Mouse (Mus musculus) layer of hippocampus, postnatal 25 days (tissue): ENCODE results near the gene Os9. TPM values are rescaled to one million over a fixed set of nuclear protein-coding genes. Genes with fewer than 3 reads are reported as not detected.
"Not testable (repeated sequence)": the region's sequence is repeated elsewhere in the genome, so short reads cannot be mapped to it uniquely, and the experiment has no call there.

Source experiments
- DNase-seq, 2 experiments: peaks; one replicate each; pipeline ENCODE4 v3.0.0; 2022; ENCODE audit warnings: mixed read lengths in 2 of 2, low spot score in 1 of 2; ENCODE audit errors: extremely low spot score in 1 of 2
- total RNA-seq, 2 experiments: library from RNA; stranded (reverse); gene quantifications; 2 replicates each; pipeline ENCODE4 v1.2.3; 2021

The Os9 gene
- 100 to 1,000 TPM; 105 to 107 TPM for total RNA-seq

DNA sequence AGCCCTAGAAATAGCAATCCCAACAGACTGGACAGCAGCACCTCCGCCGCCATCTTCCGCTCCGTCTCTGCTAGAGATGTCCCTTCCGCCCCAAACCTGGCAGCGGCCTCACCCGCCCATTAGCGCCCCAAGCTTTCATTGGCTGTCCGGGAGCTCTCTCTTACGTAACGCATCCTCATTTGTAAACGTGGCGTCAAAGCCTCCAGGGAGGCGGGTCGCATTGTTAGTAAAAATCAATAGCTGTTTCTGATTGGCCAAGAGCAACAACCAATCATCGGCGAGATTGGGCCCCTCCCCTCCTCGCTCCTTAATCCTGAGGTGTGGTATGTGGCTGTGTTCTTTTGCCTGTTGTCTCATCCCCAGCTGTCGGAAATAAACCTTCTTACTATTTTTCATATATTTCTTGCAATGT is at the start of gene Os9:
Os9 (minus strand) TSS at position 66 of the 412 bp plus-strand sequence.
- peak; percentile 75 to 82 for DNase-seq

DNA sequence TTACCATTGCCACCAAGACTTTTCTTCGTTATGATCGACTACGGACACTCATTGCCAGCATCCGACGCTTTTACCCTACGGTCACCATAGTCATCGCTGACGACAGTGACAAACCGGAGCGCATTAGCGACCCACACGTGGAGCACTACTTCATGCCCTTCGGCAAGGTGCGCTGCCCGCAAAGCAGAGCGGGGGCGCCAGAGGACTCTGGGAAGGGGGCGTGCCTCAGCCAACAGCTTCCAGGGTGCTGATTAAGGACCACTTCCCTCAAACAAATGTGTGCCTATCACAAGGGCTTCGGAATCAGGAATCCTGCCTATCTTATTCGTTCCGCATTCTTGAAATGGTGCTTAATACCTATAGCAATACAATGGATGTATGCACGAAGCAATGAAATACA is 49.1 kb upstream of the Os9 start:
- peak; percentile 9 to 37 for DNase-seq

DNA sequence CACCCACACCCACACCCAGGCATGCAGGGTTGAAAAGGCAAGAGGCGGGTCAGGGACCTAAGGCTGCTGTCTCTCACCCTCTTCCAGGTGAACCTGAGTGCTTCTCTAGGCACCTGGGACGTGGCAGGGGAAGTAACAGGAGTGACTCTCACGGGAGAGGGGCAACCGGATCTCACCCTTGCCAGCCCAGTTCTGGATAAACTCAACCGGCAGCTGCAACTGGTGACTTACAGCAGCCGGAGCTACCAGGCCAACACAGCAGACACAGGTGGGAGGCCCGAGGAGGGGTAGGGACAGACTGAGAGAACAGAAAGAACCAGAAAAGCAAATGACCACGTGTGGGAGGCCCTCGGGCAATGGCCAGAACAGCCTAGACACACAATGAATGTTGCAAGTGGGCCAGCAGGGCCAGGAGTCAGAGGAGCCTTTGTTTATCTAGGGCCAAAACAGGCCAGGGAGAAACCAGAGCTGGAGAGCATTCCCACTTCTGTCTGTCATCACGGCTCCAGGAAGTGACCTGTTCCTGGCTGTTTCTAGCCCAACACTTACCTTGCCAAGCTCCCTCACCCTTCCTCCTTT is 46.8 kb upstream of the Os9 start:
- peak; percentile 9 to 12 for DNase-seq

DNA sequence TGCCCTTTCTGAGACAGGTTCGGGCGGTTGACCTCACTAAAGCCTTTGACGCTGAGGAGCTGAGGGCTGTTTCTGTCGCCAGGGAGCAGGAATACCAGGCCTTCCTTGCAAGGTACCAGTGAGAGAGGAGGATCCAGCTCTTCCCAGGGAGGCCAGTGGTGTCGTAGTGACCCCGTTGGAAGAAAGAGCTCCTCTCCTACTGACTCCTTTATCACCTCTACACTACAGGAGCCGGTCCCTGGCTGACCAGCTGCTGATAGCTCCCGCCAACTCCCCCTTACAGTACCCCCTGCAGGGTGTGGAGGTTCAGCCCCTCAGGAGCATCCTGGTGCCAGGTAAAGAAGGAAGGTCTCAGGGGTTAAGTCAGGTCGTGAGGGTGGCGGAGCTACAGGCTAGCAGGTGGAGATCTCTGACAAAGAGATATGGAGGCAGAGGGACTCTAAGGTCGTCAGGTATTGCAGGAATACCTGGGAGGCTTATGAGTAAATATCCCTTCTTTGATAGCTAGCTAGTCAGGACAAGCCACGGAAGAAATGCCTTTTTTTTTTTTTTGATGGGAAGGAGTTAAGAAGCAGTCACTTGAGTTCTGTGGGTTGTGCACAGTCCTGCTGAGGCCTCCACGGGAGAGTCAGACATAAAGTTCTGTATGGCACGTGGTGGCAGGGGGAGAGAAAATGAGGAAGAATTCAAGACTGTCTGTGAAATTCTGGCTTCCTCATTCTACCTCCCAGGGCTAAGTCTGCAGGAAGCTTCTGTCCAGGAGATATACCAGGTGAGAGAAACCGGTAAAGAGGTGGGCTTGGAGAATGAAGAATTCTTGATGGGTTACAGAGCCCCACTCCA is 46.1 kb upstream of the Os9 start:
- DNase-seq: peak in 1 of 2 experiments; percentile 7

DNA sequence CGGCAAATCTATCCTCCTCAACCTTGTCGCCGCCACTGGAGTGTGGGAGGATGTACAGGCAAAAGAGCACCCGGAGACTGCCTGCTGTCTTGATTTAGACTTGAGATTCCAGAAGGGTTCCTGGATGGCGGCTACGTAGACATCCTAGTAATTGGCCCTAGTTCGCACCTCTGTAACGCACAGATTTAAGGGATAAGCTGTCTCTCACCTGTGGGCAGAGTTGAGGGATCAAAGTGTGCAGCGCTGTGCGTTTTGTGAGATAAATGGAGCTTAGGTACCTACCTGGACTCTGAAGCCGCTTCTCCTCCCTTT is 45.4 kb upstream of the Os9 start:
- DNase-seq: no peak

DNA sequence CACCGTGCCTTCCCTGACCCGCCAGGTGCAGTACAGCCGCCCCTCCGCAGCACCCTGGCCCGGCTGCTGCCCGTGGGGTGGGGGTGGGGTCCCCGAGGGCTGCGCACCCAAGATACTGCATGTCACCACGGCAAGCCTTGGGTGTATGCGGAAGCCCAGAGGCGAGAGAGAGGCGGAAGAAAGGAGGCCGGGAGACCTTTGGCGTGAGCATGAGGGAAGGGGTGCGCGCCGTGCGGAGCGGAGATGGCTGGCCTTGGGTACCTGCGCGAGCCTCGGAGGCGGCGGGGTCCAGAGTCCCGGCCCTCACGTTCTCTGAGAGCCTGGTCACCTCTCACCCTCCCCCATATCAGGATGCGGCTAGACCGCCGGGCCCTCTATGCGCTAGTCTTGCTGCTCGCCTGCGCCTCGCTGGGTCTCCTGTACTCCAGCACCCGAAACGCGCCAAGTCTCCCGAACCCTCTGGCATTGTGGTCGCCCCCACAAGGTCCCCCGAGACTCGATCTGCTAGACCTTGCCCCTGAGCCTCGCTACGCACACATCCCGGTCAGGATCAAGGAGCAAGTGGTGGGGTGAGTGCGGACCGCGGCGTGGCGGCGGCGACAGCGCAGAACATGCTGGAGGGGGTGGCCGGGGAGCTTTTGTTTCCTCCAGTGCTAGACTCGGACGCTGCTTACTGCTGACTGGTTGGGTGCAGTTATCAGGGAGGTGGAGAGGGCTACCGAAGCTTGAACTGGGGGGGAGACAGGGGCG is 44.9 kb upstream of the Os9 start:
- no peak for DNase-seq

DNA sequence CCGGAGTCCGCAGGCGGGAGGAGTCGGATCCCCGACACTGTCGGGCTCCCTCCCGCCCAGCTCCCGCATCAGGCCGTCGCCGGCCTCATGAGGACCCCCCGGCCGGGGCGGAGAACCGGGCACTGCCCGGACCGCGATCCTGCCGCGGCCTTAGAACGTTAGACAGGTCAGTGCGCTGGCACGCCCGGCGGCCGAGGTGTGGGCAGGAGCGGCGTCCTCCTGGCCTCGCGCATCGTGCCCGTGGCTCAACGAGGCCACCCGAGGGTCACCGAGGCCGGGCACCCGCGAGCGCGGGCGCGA is 44.4 kb upstream of the Os9 start:
- no peak for DNase-seq

DNA sequence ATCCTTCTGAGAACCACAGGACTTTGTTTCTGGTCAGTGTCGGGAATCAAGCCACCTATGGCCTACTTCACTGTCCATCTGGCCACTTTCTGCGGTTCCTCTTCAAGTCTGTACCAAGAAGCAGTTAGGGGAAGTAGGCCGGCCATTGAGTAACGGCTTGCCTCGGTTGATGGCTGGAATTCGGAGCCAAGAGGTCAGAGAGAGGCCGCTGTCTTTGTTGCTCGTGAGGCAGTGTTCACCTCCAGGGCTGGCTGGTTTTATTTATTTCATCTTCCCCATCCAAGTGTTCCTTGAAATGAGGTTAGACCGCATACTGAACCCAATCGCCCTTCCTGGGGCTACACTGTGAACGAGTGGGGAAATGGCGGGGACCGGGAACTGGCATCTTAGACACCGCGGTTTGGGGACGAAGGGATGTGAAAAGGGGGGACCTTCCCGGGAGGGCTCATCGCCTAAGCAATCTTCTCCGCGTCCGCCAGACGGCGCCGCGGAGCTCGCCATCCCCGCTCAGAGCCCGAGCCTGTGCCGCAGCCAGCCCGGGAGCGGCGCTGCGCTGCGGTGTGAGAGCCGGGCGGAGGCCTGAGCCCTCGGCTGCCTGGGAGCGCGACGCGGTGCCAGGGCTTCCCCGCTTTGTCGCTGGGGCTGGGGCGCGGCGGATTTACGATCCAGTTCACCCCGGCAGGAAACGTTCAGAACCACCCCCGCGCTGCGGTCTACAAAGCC is 43.9 kb upstream of the Os9 start, which contains the start of gene B4galnt1:
B4galnt1 (plus strand) TSS at position 595 of the 723 bp plus-strand sequence.
- DNase-seq: peak; percentile 70 to 75

DNA sequence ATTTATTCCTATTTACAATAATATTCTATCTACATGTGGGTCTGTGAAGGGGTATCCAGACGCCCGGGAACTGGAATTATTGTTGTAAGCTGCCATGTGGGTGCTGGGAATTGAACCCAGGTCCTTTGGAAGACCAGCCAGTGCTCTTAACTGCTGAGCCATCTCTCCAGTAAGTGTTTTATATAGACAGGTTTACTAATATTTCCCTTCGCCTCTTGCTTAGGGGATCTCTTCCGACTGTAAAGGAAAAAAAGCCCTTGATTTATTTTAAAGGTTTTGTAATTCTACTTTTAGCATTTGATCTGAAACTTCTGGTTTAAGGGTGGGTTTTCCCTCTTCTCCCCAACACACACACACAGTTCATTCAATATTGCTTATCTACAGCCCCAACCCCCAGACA is 43.3 kb upstream of the Os9 start:
- DNase-seq: no peak

DNA sequence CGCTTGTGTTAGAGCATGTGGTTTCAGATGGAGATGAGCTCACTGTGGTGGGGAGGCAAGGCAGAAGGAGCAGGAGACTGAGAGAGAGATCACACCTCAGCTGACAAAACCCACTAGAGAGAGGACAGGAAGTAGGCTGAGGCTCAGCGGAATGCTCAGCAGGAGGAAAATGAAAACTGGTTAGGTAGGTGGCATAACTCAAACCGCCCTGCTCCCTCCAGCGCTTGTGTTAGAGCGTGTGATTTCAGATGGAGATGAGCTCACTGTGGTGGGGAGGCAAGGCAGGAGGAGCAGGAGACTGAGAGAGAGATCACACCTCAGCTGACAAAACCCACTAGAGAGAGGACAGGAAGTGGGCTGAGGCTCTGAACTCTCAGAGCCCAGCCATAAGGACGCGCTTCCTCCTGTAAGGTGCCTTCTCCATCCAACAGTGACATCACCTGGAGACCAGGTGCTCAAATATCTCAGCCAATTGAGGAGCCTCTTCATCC is 41.9 kb upstream of the Os9 start:
- not testable (repeated sequence) for DNase-seq

DNA sequence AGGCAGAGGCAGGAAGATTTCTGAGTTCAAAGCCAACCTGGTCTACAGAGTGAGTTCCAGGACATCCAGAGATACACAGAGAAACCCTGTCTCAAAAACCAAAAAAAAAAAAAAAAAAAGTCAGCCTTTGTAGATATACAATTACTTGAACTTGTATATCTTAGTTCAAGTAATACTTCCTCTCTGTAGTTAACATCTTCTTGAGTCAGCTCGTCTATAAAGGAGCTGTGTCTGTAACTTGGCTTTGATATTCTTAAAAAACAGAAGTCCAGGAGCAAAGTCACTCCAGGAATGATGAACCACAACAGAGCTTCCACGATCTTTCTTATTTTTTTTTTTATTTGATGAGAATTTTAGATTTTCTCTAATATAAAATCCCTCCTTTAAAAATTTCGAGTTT is 39.8 kb upstream of the Os9 start:
- DNase-seq: no peak

DNA sequence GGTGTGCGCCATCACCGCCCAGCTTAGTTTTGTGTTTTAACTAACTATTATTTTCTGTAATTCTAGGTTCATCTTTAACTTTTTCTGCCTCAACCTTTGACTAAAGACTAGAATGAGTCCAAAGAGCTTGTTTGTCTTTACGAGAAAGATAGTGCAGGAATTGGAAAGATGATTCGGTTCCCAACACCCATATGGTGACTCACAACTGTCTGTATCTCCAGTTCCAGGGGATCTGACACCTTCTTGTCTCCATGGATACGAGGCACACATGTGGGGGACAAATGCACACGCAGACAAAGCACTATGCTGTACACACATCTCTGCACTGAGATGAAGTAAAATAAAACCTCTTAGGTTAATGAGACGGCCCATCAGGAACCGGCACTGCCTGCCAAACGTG is 39.1 kb upstream of the Os9 start:
- no peak for DNase-seq

DNA sequence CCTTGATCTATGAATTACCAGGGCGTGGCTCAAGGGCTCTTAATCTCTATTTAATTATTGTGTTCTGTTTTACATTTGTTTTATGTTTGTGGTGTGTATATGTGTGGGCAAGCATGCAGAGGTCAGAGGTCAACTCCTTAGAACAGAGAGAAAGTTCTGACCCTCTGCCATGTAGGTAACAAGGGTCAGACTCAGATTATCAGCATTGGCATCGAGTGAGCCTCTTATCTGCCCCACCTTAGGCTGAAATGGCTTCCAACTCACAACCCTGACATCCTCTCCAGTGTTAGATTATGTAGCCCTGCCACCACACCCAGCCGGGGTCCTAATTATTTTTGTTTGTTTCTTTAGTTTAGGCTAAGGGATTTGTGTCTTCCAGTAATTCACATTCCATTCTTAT is 37.5 kb upstream of the Os9 start:
- no peak for DNase-seq

DNA sequence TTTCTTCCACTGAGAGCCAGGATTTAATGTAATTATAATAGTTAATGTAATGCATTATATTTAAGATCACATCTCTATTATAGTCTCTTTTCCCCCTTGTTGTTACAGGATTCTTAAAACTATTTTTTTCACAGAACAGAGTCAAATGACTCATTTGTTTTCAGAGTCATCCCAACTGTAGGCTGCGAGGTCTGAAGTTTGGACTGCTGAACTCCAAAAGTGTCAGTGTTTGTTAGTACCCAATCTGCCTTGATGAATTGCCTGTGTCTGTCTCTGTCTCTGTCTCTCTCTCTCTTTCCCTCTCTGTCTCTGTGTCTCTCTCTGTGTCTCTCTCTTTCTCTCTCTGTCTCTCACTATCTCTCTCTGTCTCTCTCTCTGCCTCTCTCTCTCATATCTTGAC is 35.6 kb upstream of the Os9 start:
- no peak for DNase-seq

DNA sequence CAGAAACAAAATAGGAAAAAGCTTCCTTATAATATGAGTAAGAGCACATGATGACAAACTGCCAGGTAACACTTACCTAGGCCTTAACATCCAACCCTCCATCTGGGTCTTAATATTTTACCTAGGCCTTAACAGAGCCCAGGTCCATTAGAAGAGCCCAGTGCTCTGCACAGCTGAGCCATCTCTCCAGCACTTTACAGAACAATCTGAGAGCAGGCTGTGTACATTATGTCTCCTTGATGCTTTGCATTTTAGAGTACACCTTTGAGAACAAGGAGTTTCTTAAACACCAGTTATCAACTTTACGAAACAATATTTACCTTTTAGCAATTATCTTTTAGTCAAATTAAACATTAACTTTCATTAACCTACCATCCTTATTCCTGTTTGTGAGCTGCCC is 35.2 kb upstream of the Os9 start:
- DNase-seq: no peak

DNA sequence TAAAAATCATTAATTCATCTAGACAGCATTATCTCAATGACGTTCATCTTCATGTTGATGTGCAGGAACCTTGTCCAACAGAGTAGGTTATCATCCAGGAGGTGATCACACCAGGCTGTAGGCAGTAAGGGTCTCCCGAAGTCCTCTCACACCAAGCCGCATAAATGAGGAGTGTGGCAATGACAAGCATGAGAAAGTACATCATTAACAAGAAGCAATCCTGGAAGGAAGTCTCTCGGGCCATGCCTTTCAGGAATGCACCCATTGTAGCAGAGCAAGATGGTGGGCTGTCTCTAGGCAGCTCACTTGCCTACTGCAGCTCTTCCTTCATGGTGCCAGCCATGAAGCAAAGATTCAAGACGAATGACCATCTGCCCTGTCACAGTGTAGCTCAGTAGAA is 33.7 kb upstream of the Os9 start:
- no peak for DNase-seq

DNA sequence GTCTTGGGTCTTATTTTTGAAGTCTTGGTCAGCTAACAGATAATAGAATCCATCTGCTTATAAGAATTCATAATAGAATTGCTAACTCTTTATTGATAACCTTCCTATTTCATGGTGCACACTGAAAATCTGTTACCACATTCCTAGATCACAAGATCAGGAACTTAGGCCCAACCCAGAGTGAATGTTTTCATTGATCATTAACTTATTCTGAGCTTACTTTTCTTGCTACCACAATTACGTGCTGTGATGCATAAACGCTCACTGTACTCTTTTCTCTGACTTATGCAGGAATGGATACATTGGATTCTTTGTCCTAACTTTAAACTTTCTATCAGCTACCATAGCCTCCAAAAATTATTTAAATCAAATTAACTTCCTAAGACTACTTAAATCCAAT is 33.3 kb upstream of the Os9 start:
- DNase-seq: no peak

DNA sequence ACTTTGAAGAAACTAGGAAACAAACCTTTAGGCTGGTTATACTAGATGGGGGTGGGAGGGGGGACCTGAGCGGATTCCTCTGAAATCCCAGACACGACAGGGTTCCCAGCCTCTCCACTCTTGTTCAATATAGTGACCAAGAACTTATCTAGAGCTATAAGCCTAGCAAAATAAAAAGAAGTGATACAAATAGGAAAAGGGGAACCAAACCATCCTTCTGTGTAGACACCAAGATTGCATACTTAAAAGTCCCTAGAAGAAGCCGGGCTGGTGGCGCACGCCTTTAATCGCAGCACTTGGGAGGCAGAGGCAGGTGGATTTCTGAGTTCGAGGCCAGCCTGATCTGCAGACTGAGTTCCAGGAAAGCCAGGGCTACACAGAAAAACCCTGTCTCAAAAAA is 32.4 kb upstream of the Os9 start:
- DNase-seq: no peak

DNA sequence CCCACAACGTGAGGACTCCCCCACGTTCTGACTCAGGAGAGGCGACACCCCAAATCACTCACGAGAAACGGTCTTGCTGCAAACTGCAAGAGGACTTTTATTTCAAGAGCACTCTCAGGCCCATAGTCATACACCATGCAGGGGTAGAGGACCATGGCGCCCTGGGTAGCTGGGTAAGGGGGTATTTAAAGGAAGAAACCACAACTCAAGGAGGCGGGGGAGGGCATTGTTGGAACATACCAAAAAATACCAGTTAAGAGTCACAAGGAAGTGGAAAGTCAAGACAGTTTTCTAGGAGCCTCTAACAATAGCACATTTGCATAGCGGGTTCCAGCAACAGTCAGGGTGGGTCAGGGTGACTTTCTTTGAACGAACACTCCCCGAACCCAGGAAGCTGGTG is 31.6 kb upstream of the Os9 start:
- DNase-seq: not testable (repeated sequence)

DNA sequence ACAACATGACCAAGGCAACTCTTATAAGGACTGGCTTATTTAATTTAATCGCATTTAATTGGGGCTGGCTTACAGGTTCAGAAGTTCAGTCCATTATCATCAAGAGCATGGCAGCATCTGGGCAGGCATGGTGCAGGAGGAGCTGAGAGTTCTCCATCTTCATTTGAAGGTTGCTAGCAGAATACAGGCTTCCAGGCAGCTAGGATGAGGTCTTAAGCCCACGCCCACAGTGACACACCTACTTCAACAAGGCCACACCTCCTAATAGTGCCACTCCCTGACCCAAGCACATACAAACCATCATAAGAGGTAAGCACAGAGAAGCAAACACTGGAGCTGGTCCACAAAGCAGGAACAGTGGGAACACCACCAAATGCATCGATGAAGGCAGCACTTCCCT is 30.3 kb upstream of the Os9 start:
- not testable (repeated sequence) for DNase-seq

DNA sequence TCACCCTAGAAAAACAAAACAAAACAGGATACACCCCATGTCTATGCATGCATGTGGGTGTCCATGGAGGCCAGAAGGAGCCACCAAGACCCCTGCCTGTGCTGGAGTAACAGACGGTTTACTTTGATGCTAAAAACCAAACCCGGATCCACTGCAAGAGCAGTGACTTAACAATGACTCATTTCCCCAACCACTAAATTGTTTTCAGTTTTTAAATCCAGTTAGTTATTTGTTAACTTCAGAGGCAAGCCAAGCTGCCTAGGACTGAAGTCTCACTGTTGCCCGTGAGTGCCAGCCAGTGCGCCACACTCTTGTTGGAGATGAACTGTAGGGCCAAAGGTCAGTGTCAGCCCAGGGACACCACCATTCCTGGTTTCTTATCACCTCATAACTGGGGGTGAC is 29.5 kb upstream of the Os9 start:
- DNase-seq: no peak
